Mouse (Mus musculus): ENCODE measurements at regions not wholly inside any gene's neighbourhood (a gene's known extent, or its start where the extent isn't known, plus 50 kb on each side); places are given as distances from the start of the nearest gene placed in this dataset.

GRCm38 (mm10) chrX:143996716-143997115 is 63.6 kb upstream of the Dcx start:
- no peak overlapping the region for H3K4me3 ChIP-seq
- no peaks in the 10 kb centered on the region for H3K4me1 ChIP-seq
- no peaks in the 10 kb centered on the region for H3K27me3 ChIP-seq (replicated peaks; ENCODE audit: low read depth, poor library complexity, severe bottlenecking)
- H3K36me3 ChIP-seq (replicated peaks) = no peaks in the 10 kb centered on the region
- peak; percentile 31 for DNase-seq (ENCODE audit: low spot score)
- no peaks in the 10 kb centered on the region for H3K9me3 ChIP-seq
- 27% methylated on average over 4 of the region's 4 CpGs for WGBS
- no peak overlapping the region for H3K27ac ChIP-seq (replicated peaks)

Data from embryonic facial prominence, embryonic 10.5 days (tissue).